Mouse (Mus musculus): ENCODE results near the gene Gm47841. TPM values are rescaled to one million over a fixed set of nuclear protein-coding genes. Genes with fewer than 3 reads are reported as not detected.

Gm47841 gene
- polyA plus RNA-seq, 1 experiment from 2014 or later = not detected

- no peaks in the 10 kb centered on the region for H3K36me3 ChIP-seq
- no peak overlapping the region for H3K4me3 ChIP-seq
- no peaks in the 10 kb centered on the region for H3K9me3 ChIP-seq
- 0 out of 2 replicates have a peak, but pooled peaks have one; percentile 35 for ATAC-seq (ENCODE audit: insufficient number of reproducible peaks, insufficient read depth, low FRiP score, low TSS enrichment, low read depth)
- WGBS = 30% methylated on average over 4 of the region's 4 CpGs
- no peaks in the 10 kb centered on the region; the same call in 1 of the 2 replicates for H3K27me3 ChIP-seq
- no peak overlapping the region for H3K9ac ChIP-seq
- peaks cover 49% of the 10 kb centered on the region for H3K4me1 ChIP-seq
- peak overlapping the region; percentile 71 for H3K27ac ChIP-seq
- H3K4me2 ChIP-seq = no peak overlapping the region
Observed at GRCm38 (mm10) chr15:101082236-101082635, 35.0 kb upstream of the Gm47841 start.

- WGBS = 65% methylated on average over 7 of the region's 7 CpGs
- Histone ChIP-seq H3K9ac (no peak overlapping the region), H3K36me3 (no peaks in the 10 kb centered on the region), H3K4me2 (no peak overlapping the region), H3K4me3 (no peak overlapping the region), H3K9me3 (no peaks in the 10 kb centered on the region), H3K27me3 (peaks cover 4% of the 10 kb centered on the region; the same call in 1 of the 2 replicates), H3K27ac (peak overlapping the region; percentile 71), H3K4me1 (peaks cover 55% of the 10 kb centered on the region)
- no peak for ATAC-seq (ENCODE audit: insufficient number of reproducible peaks, insufficient read depth, low FRiP score, low TSS enrichment, low read depth)
Observed at GRCm38 (mm10) chr15:101081035-101081548, 33.9 kb upstream of the Gm47841 start.

- ATAC-seq (ENCODE audit: insufficient number of reproducible peaks, insufficient read depth, low FRiP score, low TSS enrichment, low read depth) = no peak
Observed at GRCm38 (mm10) chr15:101080031-101080520, 32.9 kb upstream of the Gm47841 start.

GRCm38 (mm10) chr15:101078731-101079156, 31.5 kb upstream of the Gm47841 start:
- H3K9ac ChIP-seq = peak overlapping the region; percentile 85
- H3K27ac ChIP-seq = peak overlapping the region; percentile 48
- H3K4me2 ChIP-seq = peak overlapping the region; percentile 89
- no peaks in the 10 kb centered on the region for H3K9me3 ChIP-seq
- peaks cover 62% of the 10 kb centered on the region for H3K4me1 ChIP-seq
- no peaks in the 10 kb centered on the region for H3K36me3 ChIP-seq
- ATAC-seq (ENCODE audit: insufficient number of reproducible peaks, insufficient read depth, low FRiP score, low TSS enrichment, low read depth) = peak; percentile 38; the same call in 1 of the 2 replicates
- 2% methylated on average over 30 of the region's 30 CpGs for WGBS
- peaks cover 6% of the 10 kb centered on the region; the same call in 1 of the 2 replicates for H3K27me3 ChIP-seq
- H3K4me3 ChIP-seq = peak overlapping the region; percentile 83

More at GRCm38 (mm10) chr15:101080031-101080520, 32.9 kb upstream of the Gm47841 start:
- Histone ChIP-seq H3K36me3 (no peaks in the 10 kb centered on the region), H3K4me3 (no peak overlapping the region), H3K4me2 (no peak overlapping the region), H3K27ac (no peak overlapping the region), H3K9ac (no peak overlapping the region), H3K27me3 (peaks cover 6% of the 10 kb centered on the region; the same call in 1 of the 2 replicates), H3K4me1 (peaks cover 65% of the 10 kb centered on the region), H3K9me3 (no peaks in the 10 kb centered on the region)
- WGBS = 66% methylated on average over 9 of the region's 9 CpGs

GRCm38 (mm10) chr15:101077813-101078730, 30.9 kb upstream of the Gm47841 start, which contains the start of gene Fignl2:
TSS of gene Fignl2 (minus strand) at chr15:101078567.
- WGBS = under 1% methylated on average over 86 of the region's 96 CpGs
- peaks cover 64% of the 10 kb centered on the region for H3K4me1 ChIP-seq
- peak within 1 kb of the TSS; percentile 89 for H3K4me2 ChIP-seq

GRCm38 (mm10) chr15:101077001-101077812, 30.0 kb upstream of the Gm47841 start:
- peaks cover 67% of the 10 kb centered on the region for H3K4me1 ChIP-seq
- no peaks in the 10 kb centered on the region for H3K9me3 ChIP-seq
- 2% methylated on average over 34 of the region's 34 CpGs for WGBS
- H3K27ac ChIP-seq = peak overlapping the region; percentile 77
- H3K4me3 ChIP-seq = peak overlapping the region; percentile 83
- no peak for ATAC-seq (ENCODE audit: insufficient number of reproducible peaks, insufficient read depth, low FRiP score, low TSS enrichment, low read depth)
- no peaks in the 10 kb centered on the region for H3K36me3 ChIP-seq
- peak overlapping the region; percentile 85 for H3K9ac ChIP-seq
- peaks cover 6% of the 10 kb centered on the region; the same call in 1 of the 2 replicates for H3K27me3 ChIP-seq
- H3K4me2 ChIP-seq = peak overlapping the region; percentile 89

More at GRCm38 (mm10) chr15:101077813-101078730, 30.9 kb upstream of the Gm47841 start, which contains the start of gene Fignl2:
- H3K27ac ChIP-seq = peak within 1 kb of the TSS; percentile 77
- peak; percentile 11; the same call in 1 of the 2 replicates for ATAC-seq (ENCODE audit: insufficient number of reproducible peaks, insufficient read depth, low FRiP score, low TSS enrichment, low read depth)
- H3K36me3 ChIP-seq = no peaks in the 10 kb centered on the region
- no peaks in the 10 kb centered on the region for H3K9me3 ChIP-seq
- peak within 1 kb of the TSS; percentile 83 for H3K4me3 ChIP-seq
- H3K9ac ChIP-seq = peak within 1 kb of the TSS; percentile 85
- H3K27me3 ChIP-seq = peaks cover 6% of the 10 kb centered on the region; the same call in 1 of the 2 replicates

GRCm38 (mm10) chr15:101076071-101077000, 29.1 kb upstream of the Gm47841 start:
- peaks cover 62% of the 10 kb centered on the region for H3K4me1 ChIP-seq
- no peak overlapping the region for H3K27ac ChIP-seq
- 9% methylated on average over 26 of the region's 26 CpGs for WGBS
- ATAC-seq (ENCODE audit: insufficient number of reproducible peaks, insufficient read depth, low FRiP score, low TSS enrichment, low read depth) = no peak
- H3K27me3 ChIP-seq = peaks cover 6% of the 10 kb centered on the region; the same call in 1 of the 2 replicates
- no peaks in the 10 kb centered on the region for H3K36me3 ChIP-seq
- H3K4me3 ChIP-seq = peak overlapping the region; percentile 83
- peak overlapping the region; percentile 85 for H3K9ac ChIP-seq
- H3K9me3 ChIP-seq = no peaks in the 10 kb centered on the region
- peak overlapping the region; percentile 89 for H3K4me2 ChIP-seq

- no peak overlapping the region for H3K9ac ChIP-seq
- peaks cover 62% of the 10 kb centered on the region for H3K4me1 ChIP-seq
- H3K9me3 ChIP-seq = no peaks in the 10 kb centered on the region
- WGBS = 33% methylated on average over 5 of the region's 5 CpGs
- H3K27me3 ChIP-seq = peaks cover 6% of the 10 kb centered on the region; the same call in 1 of the 2 replicates
- ATAC-seq (ENCODE audit: insufficient number of reproducible peaks, insufficient read depth, low FRiP score, low TSS enrichment, low read depth) = no peak
- H3K4me2 ChIP-seq = peak overlapping the region; percentile 89
- H3K27ac ChIP-seq = no peak overlapping the region
- H3K36me3 ChIP-seq = no peaks in the 10 kb centered on the region
- H3K4me3 ChIP-seq = 0 out of 2 replicates have a peak overlapping the region, but pooled peaks have one; percentile 83
Observed at GRCm38 (mm10) chr15:101075656-101076055, 28.5 kb upstream of the Gm47841 start.

- H3K4me1 ChIP-seq = peaks cover 65% of the 10 kb centered on the region
- H3K9me3 ChIP-seq = no peaks in the 10 kb centered on the region
- no peaks in the 10 kb centered on the region for H3K36me3 ChIP-seq
- peaks cover 6% of the 10 kb centered on the region; the same call in 1 of the 2 replicates for H3K27me3 ChIP-seq
- H3K27ac ChIP-seq = no peak overlapping the region
- no peak overlapping the region for H3K4me3 ChIP-seq
- no peak overlapping the region for H3K4me2 ChIP-seq
- H3K9ac ChIP-seq = no peak overlapping the region
- no peak for ATAC-seq (ENCODE audit: insufficient number of reproducible peaks, insufficient read depth, low FRiP score, low TSS enrichment, low read depth)
- 49% methylated on average over 4 of the region's 4 CpGs for WGBS
Observed at GRCm38 (mm10) chr15:101075150-101075549, 28.0 kb upstream of the Gm47841 start.

GRCm38 (mm10) chr15:101074067-101074466, 26.9 kb upstream of the Gm47841 start:
- Histone ChIP-seq H3K4me1 (peaks cover 68% of the 10 kb centered on the region), H3K9me3 (no peaks in the 10 kb centered on the region), H3K4me3 (no peak overlapping the region), H3K27me3 (peaks cover 6% of the 10 kb centered on the region; the same call in 1 of the 2 replicates), H3K36me3 (no peaks in the 10 kb centered on the region), H3K4me2 (no peak overlapping the region), H3K27ac (0 out of 2 replicates have a peak overlapping the region, but pooled peaks have one; percentile 16), H3K9ac (no peak overlapping the region)
- ATAC-seq (ENCODE audit: insufficient number of reproducible peaks, insufficient read depth, low FRiP score, low TSS enrichment, low read depth) = no peak
- WGBS = 85% methylated on average over 5 of the region's 5 CpGs
